Mouse (Mus musculus): ENCODE data around the gene Aqr.

DNA sequence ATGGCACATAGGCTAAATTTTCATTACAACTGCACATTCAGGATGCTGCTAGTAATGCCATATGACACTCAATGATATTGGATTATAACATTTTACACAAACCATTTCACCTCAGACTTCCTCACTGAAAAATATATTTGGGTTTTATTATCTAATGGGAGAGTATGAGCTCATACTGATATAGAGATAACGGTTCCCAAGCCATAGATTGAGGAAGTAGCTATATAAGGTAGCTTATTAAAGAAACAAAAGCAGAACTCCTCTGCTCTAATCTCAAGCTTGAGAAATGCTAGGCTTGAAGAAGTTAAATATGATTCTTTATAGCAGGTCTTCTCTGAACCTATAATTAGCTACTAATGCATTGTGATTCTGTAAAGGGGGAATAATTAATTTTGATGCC lies 90.3 kb downstream of the Aqr start:
- TF ChIP-seq POLR2A (IDR thresholded peaks at IDR 0.05; ENCODE audit: borderline replicate concordance, extremely low read depth, insufficient read depth, insufficient read length, poor library complexity, severe bottlenecking) (no peak), CTCF (IDR thresholded peaks at IDR 0.05; ENCODE audit: borderline replicate concordance, extremely low read depth, insufficient read depth, insufficient read length) (no peak)

Measured in brain, embryonic 14.5 days (tissue).